Mouse (Mus musculus): ENCODE results near the gene Map2. TPM values are rescaled to one million over a fixed set of nuclear protein-coding genes. Genes with fewer than 3 reads are reported as not detected.

Map2 gene
- polyA plus RNA-seq, 1 experiment from 2014 or later, result 194 TPM

DNA sequence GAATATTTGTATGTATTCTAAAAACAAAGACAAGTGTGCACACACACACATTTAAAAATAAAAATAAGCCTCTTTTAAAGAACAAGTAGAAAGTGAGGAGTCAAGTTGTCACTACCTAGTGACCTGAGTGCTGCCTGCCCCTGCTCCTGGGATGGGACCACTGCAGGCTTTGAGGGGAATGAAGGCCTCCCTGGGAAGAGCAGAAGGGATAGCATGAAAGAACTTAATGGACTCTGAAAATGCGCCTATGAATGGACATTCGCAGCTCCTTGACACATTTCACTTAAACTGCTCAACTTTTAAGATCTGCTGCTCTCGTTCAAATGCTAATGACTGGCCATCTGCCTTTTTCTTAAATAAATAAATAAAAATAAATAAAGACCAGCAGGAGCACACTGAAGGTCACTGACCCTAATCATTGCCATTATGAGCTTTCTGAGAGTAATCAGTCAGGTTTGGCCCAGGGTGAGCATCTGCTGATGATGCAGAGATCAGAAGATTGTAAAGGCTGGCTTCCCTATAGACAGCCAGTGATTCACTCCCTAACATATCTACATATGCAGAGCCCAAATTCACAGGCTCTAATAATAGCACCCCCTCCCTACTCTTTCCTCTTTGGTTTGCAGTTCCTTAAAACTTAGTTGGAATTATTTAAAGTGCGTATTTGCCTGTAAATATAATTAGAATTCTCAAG lies 91.3 kb downstream of the Map2 start:
- peak; percentile 81 for ATAC-seq (ENCODE audit: low FRiP score)
- no peaks in the 10 kb centered on the region for H3K27me3 ChIP-seq (ENCODE audit: control insufficient read depth, insufficient read depth, low read length)
- no peak overlapping the region for H3K4me3 ChIP-seq (ENCODE audit: low read depth, low read length)
- H3K4me2 ChIP-seq, result no peak overlapping the region
- H3K36me3 ChIP-seq (ENCODE audit: control insufficient read depth, insufficient read depth, low read length), result no peaks in the 10 kb centered on the region
- no peaks in the 10 kb centered on the region for H3K4me1 ChIP-seq (ENCODE audit: control insufficient read depth, insufficient read depth, low read length)
- no peak overlapping the region; the same call in 1 of the 2 replicates for H3K27ac ChIP-seq (ENCODE audit: low read depth, low read length)
- no peaks in the 10 kb centered on the region for H3K9me3 ChIP-seq (ENCODE audit: control insufficient read depth, low read length)
- DNase-seq (ENCODE audit: low spot score, missing footprints), result no peak
- H3K9ac ChIP-seq (ENCODE audit: low read length), result no peak overlapping the region
- WGBS, result 35% methylated on average over 4 of the region's 4 CpGs

DNA sequence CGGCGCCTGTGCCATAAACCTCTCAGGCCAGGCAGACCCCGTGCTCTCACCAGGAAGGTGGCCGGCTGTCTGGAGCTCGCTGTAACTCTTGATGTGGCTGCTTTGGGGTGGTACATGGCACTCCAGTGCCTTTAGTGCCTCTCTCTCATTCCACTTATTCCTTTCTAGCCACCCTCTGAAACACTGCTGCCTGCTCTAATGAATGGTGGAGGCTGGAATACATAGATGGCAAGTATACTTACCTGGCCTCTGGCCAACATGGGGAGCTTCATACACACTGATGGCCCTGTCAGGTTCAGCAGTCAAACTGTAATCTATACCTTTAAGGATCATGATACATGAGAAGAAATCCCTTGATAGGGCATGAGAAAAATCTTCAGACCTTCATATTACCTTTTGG lies 102.6 kb downstream of the Map2 start:
- H3K4me3 ChIP-seq (ENCODE audit: low read depth, low read length), result no peak overlapping the region
- H3K9me3 ChIP-seq (ENCODE audit: control insufficient read depth, low read length), result no peaks in the 10 kb centered on the region
- DNase-seq (ENCODE audit: low spot score, missing footprints) (no peak), ATAC-seq (ENCODE audit: low FRiP score) (no peak)
- no peak overlapping the region for H3K27ac ChIP-seq (ENCODE audit: low read depth, low read length)
- H3K27me3 ChIP-seq (ENCODE audit: control insufficient read depth, insufficient read depth, low read length), result no peaks in the 10 kb centered on the region
- 96% methylated on average over 3 of the region's 5 CpGs for WGBS
- no peak overlapping the region for H3K9ac ChIP-seq (ENCODE audit: low read length)
- H3K36me3 ChIP-seq (ENCODE audit: control insufficient read depth, insufficient read depth, low read length), result no peaks in the 10 kb centered on the region
- no peaks in the 10 kb centered on the region for H3K4me1 ChIP-seq (ENCODE audit: control insufficient read depth, insufficient read depth, low read length)
- H3K4me2 ChIP-seq, result no peak overlapping the region

DNA sequence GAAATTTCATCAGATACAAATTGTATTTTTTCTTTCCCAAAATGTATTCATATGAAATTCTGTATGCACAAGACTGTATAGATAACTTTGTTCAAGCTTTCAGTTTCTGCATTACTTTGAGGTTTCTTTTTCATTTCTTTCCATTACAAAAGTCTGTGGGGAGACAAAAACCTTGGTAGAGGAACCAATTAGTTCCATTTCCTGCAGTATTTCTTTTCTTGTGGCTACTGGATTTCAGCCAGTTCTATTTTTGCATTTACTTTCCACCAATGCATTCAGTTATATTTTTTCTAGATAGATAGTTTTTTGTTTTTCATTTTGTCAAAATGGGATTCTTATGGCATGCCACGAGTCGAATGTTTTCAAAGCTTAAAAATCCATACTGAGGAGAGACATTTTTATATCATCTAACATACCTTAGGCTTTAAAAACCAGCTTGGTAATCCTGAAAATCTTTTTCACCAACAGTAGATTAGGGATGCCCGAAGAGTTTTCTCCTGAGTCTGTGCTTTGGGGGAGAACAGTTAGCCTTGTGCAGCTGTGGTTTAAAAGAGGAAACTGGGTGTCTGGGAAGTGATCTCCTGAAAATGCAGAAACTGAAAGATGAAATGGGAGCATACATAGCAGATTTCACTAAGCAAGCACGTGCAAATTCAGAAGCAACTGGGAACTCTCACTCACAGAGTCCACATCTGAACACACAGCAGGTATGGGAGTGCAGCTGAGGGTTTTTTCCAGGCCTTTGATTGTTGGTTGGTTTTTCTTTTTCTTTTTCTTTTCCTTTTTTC lies 104.3 kb downstream of the Map2 start:
- H3K4me1 ChIP-seq (ENCODE audit: control insufficient read depth, insufficient read depth, low read length), result no peaks in the 10 kb centered on the region
- H3K27me3 ChIP-seq (ENCODE audit: control insufficient read depth, insufficient read depth, low read length), result no peaks in the 10 kb centered on the region
- no peak overlapping the region for H3K27ac ChIP-seq (ENCODE audit: low read depth, low read length)
- H3K4me2 ChIP-seq, result no peak overlapping the region
- ATAC-seq (ENCODE audit: low FRiP score), result no peak
- H3K36me3 ChIP-seq (ENCODE audit: control insufficient read depth, insufficient read depth, low read length), result no peaks in the 10 kb centered on the region
- H3K4me3 ChIP-seq (ENCODE audit: low read depth, low read length), result no peak overlapping the region
- no peak for DNase-seq (ENCODE audit: low spot score, missing footprints)
- no peaks in the 10 kb centered on the region for H3K9me3 ChIP-seq (ENCODE audit: control insufficient read depth, low read length)
- WGBS, result 85% methylated on average over 4 of the region's 4 CpGs
- no peak overlapping the region for H3K9ac ChIP-seq (ENCODE audit: low read length)

DNA sequence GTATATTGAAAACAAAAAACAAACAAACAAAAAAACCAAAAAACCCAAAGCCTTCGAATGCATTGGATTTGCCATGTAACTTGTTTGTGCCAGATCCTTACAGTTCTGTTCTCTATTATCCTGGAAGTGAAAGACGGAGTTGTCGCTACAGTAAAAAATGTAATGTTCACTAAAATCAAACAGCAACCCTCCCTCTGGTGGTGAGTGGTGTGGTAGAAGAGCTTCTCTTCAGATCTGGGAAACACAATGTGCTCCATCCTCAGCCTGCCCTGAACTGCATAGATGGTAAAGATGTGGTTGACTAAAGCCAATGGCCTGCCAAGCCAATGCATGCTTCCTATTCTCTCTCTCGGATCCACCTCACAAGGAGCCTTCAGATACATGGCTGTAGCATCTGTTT lies 105.1 kb downstream of the Map2 start:
- ATAC-seq (ENCODE audit: low FRiP score), result no peak
- Histone ChIP-seq H3K4me1 (ENCODE audit: control insufficient read depth, insufficient read depth, low read length) (no peaks in the 10 kb centered on the region), H3K27ac (ENCODE audit: low read depth, low read length) (no peak overlapping the region)

DNA sequence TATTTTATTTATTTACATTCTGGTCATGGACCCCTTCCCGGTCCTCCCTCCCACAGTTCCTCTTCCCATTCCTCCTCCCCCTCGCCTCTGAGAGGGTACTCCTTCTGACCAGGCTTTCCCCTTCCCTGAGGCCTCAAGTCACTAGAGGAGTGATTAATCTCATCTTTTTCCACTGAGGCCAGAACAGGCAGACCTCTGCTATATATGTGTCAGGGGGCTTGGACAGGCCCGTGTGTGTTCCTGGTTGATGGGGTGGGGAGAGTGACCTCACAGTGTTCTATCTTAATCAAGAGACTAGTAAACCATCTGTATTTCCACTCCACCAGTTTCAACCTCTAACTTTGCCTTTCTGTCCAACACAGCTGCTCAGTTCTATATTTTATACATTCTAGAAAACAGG lies 107.4 kb downstream of the Map2 start:
- Histone ChIP-seq H3K4me2 (no peak overlapping the region), H3K9ac (ENCODE audit: low read length) (no peak overlapping the region), H3K4me1 (ENCODE audit: control insufficient read depth, insufficient read depth, low read length) (no peaks in the 10 kb centered on the region), H3K4me3 (ENCODE audit: low read depth, low read length) (no peak overlapping the region), H3K9me3 (ENCODE audit: control insufficient read depth, low read length) (no peaks in the 10 kb centered on the region), H3K27ac (ENCODE audit: low read depth, low read length) (no peak overlapping the region), H3K27me3 (ENCODE audit: control insufficient read depth, insufficient read depth, low read length) (no peaks in the 10 kb centered on the region), H3K36me3 (ENCODE audit: control insufficient read depth, insufficient read depth, low read length) (no peaks in the 10 kb centered on the region)
- DNase-seq (ENCODE audit: low spot score, missing footprints) (no peak), ATAC-seq (ENCODE audit: low FRiP score) (no peak)
- 70% methylated on average over 3 of the region's 3 CpGs for WGBS

More for the DNA sequence above, 105.1 kb downstream of the Map2 start:
- Histone ChIP-seq H3K9ac (ENCODE audit: low read length) (no peak overlapping the region), H3K4me3 (ENCODE audit: low read depth, low read length) (no peak overlapping the region), H3K4me2 (no peak overlapping the region), H3K27me3 (ENCODE audit: control insufficient read depth, insufficient read depth, low read length) (no peaks in the 10 kb centered on the region), H3K36me3 (ENCODE audit: control insufficient read depth, insufficient read depth, low read length) (no peaks in the 10 kb centered on the region), H3K9me3 (ENCODE audit: control insufficient read depth, low read length) (no peaks in the 10 kb centered on the region)
- no peak for DNase-seq (ENCODE audit: low spot score, missing footprints)
- WGBS, result 87% methylated on average over 4 of the region's 4 CpGs

DNA sequence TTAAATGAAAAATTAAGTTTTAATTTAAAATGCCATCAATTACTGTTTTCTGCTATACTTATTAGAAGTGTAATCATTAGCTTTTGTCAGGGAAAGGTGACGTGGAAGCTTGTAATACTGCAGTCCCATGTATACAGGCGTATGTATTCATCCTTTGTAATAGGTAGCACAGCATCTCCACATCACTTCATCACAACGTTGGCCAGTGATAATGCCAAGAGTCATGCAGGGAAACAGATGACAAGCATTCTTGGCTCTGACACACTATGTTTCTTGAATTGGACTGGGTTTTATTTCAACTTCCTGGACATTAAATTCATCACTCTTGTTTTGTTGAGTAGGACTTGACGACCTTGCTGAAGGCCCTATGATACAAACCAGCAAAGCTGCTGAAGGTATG lies 113.9 kb downstream of the Map2 start:
- H3K27me3 ChIP-seq (ENCODE audit: control insufficient read depth, insufficient read depth, low read length), result no peaks in the 10 kb centered on the region
- no peak overlapping the region for H3K4me2 ChIP-seq
- H3K36me3 ChIP-seq (ENCODE audit: control insufficient read depth, insufficient read depth, low read length), result no peaks in the 10 kb centered on the region
- WGBS, result 88% methylated on average over 4 of the region's 4 CpGs
- H3K27ac ChIP-seq (ENCODE audit: low read depth, low read length), result no peak overlapping the region
- DNase-seq (ENCODE audit: low spot score, missing footprints) (peak; percentile 56), ATAC-seq (ENCODE audit: low FRiP score) (no peak)
- H3K4me1 ChIP-seq (ENCODE audit: control insufficient read depth, insufficient read depth, low read length), result no peaks in the 10 kb centered on the region
- no peak overlapping the region for H3K4me3 ChIP-seq (ENCODE audit: low read depth, low read length)
- H3K9ac ChIP-seq (ENCODE audit: low read length), result no peak overlapping the region
- H3K9me3 ChIP-seq (ENCODE audit: control insufficient read depth, low read length), result no peaks in the 10 kb centered on the region

DNA sequence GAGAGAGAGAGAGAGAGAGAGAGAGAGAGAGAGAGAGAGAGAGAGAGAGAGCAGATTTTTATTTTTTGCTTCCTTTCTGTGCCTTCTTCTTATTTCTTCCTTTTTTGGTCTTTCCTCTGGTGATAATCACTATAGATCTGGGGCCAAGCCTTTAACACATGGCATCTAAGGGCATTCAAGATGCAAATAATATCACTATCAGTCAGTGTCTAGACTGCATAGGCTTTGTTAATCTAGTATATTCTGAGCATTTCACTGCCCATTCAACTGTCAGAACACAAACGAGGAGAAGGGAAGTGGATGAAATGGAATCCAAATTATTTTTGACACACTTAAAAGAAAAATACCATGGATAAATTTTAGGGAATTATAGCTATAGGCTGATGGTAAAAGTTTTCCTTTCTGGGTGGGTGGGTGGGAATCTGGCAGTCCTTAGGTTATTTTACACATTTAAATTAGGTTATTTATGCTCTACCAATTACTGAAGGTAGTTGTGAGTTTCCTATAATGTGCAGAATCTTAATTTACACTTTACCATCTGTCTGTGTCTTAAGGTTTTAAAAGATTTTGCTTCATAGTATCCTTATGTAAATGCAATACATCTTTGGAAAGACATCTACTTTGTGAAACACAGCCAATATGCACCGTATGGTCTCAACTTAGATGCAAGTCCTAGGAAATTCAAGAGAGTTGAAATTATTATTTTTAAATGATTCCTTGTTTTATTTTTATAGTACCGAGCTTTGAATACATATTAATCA lies 117.2 kb downstream of the Map2 start:
- 80% methylated on average over 3 of the region's 3 CpGs for WGBS
- Histone ChIP-seq H3K27ac (ENCODE audit: low read depth, low read length) (no peak overlapping the region), H3K9ac (ENCODE audit: low read length) (no peak overlapping the region), H3K4me1 (ENCODE audit: control insufficient read depth, insufficient read depth, low read length) (no peaks in the 10 kb centered on the region), H3K9me3 (ENCODE audit: control insufficient read depth, low read length) (no peaks in the 10 kb centered on the region), H3K36me3 (ENCODE audit: control insufficient read depth, insufficient read depth, low read length) (no peaks in the 10 kb centered on the region), H3K4me3 (ENCODE audit: low read depth, low read length) (no peak overlapping the region), H3K4me2 (no peak overlapping the region), H3K27me3 (ENCODE audit: control insufficient read depth, insufficient read depth, low read length) (no peaks in the 10 kb centered on the region)
- DNase-seq (ENCODE audit: low spot score, missing footprints) (no peak), ATAC-seq (ENCODE audit: low FRiP score) (no peak)

DNA sequence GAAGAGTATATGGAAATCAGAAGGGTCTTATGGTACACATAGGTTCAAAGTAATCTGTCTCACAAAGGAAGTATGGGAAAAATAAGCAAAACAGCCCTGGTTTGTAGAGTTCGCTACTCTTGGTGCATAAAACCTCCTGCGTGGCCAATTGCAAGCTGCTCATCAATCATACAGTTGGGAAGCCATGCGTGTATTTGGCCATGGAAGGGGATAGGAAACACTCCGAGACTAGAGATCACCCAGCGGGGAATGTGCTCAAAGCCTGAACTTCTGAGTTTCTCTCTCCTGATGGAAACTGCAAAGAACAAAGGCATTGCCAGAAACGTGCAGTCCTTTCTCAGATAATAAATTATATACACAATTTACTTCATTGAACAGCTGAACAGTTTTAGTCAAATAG lies 124.3 kb downstream of the Map2 start:
- Histone ChIP-seq H3K9me3 (ENCODE audit: control insufficient read depth, low read length) (no peaks in the 10 kb centered on the region), H3K27ac (ENCODE audit: low read depth, low read length) (no peak overlapping the region), H3K4me1 (ENCODE audit: control insufficient read depth, insufficient read depth, low read length) (no peaks in the 10 kb centered on the region), H3K4me3 (ENCODE audit: low read depth, low read length) (no peak overlapping the region), H3K9ac (ENCODE audit: low read length) (no peak overlapping the region), H3K27me3 (ENCODE audit: control insufficient read depth, insufficient read depth, low read length) (no peaks in the 10 kb centered on the region), H3K36me3 (ENCODE audit: control insufficient read depth, insufficient read depth, low read length) (no peaks in the 10 kb centered on the region), H3K4me2 (no peak overlapping the region)
- DNase-seq (ENCODE audit: low spot score, missing footprints) (no peak), ATAC-seq (ENCODE audit: low FRiP score) (no peak)
- WGBS, result 81% methylated on average over 6 of the region's 6 CpGs
